Mouse (Mus musculus) forelimb bud, embryonic 11.5 days (tissue): ENCODE measurements around the gene Ror2.
"Not testable (repeated sequence)": the region's sequence is repeated elsewhere in the genome, so short reads cannot be mapped to it uniquely, and the experiment has no call there.

Source experiments
- DNase-seq: peaks from one replicate; pipeline ENCODE4 v3.0.0-alpha.2; 2012; ENCODE audit warnings: low read depth, low spot score

Gene Ror2

DNA sequence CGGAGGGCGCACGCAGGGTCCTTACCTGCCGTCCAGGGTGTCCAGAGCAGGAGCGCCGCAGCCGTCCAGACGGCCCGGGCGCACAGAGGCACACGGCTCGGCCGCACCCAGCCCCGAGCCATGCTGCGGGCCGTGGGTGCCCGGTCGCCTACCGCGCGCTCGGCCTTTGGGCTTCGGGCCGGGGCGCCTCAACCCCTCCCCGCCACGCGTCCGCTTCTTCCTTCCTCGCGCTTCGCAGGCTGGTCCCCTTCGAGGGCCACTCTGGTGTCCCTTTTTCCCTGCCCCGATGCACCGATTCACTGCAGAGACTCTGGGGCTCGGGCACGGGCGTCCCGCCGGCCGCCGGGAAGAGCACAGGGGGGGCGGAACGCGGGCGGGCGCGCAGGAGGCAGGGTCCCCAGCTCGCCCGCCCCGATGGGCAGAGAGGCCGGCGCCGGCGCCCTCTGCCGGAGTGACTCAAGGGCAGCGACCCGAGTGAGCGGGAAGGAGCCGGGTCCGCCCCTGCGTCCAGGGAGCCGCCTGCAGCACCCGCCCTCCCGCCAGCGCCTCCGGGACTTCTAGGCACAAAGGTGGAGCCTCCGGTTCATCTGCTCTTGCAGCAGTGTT lies at the start of gene Ror2:
Gene Ror2 (minus strand): TSS at position 369 of the 606 bp plus-strand sequence.
- DNase-seq = peak; percentile 76

DNA sequence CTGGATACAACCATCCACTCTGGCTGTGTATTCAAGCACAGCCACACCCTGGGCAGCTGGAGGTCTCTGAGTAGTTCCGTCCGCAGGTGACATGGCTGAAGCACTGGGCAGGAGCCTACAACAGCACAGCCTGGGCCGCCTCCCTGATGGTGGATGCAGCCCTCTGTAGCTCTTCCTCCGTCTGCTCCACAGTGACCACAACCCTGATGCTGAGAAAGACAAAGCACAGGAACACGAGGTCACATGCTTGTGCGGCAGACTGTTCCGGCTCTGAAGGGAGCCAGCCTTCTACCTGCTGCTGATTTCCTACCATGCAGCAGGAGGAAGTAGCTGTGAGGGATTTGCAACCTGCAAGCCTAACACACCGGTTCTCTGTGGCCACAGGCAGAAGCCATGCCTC lies 47.8 kb upstream of the Ror2 start:
- no peak for DNase-seq

DNA sequence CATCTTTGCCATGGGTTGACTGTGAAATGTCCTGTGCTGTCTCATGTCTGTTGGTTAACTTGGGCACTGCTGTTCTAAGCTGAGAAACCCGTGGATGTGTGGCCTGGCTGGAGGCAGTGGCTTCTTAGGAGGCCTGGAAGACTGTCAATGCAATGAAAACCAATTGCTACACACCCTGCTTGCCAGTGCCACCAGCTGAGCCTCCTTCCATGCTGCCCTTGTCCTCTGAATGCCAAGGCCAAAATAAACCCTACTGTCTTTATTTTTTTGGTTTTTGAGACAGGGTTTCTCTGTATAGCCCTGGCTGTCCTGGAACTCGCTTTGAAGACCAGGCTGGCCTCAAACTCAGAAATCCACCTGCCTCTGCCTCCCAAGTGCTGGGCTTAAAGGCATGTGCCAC lies 44.3 kb upstream of the Ror2 start:
- DNase-seq = no peak

DNA sequence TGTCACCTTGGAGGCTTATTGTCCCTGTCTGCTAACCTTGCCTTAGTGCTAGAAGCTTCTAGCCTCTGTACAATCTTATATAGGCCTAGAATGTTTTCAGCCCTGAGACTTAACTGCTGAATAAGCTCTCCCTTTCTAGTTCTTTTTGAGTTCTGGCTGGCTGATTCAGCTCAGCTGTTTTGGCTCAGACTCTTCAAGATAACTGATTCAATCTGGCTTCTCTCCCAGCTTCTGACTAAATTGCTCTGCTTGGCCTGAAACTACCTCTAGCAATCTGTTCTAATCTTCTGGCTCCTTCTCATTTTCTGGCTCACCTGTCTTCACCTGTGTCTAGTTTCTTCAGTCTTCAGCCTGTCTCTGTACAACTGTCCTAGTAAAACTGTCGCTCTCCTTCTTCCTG lies 39.6 kb upstream of the Ror2 start:
- DNase-seq = no peak

DNA sequence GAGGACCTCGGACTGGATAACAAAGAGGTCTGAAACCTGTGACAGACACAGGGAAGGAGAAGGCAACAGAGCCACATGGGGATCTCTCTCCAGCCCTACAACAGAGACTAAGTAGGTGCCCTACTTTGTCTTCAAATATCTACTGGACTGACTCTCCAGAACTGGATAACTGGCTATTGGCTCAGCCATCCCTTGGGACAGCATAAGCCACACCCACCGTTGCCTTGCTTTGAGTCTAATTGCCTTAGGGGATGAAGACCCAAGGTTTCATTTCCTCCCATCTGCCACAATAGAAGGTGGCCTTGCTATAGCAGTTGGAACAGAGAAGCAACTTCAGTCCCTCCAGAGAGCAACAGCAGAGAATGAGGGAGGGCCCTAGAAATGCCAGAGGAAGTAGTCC lies 37.7 kb upstream of the Ror2 start:
- DNase-seq = no peak

DNA sequence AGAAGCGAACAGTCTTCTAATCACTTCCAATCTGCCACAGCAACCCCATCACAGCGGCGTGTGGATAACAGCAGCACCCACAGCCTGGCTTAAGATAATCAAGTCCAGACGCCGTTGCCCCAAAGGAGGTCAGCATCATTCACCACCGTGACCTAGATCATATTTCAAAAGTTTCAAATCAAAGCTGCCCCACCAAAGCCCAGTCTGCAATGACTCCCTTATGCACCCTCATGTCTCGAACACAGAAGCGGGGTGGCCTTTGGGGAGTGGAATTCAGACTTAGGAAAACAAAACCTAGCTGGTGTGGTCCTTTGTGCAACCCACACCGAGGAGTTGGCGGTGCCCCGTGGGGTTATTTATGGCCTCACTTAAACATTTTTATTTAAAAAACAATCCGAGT lies 35.0 kb upstream of the Ror2 start:
- DNase-seq = peak; percentile 76

DNA sequence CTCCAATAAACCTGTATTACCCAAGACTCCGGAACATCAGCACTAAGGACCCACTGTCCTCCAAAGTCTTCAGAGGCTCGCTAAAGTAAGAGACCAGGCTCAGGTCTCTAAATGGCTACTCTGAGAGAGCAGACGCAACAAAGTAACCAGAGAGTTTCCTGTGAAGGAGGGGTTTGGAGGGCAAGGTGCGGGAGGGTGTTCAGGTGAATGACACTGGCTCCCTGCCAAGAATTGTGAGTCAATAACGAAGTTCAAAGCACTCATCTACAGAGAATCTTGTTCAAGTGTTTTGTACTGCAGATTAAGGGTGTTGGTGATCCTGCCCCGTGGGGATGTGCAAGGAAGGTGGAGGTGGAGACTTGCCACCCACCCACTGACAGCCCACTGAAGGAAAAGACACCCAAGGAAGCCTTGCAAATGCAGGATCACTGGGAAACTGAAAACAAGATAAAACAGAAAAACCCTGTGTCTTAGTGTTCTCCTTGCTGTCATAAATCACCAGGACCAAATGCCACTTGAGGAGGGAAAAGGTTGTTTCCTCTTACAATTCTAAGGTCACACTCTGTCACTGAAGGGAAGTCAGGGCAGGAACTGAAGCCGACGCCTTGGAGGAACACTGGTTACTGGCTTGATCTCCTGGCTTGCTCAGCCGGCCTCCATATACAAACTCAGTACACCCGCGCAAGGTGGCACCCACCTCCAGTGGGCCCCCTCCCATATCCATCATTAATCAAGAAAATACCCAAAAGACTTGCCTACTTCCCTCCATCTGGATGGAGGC lies 30.8 kb upstream of the Ror2 start:
- DNase-seq = no peak

DNA sequence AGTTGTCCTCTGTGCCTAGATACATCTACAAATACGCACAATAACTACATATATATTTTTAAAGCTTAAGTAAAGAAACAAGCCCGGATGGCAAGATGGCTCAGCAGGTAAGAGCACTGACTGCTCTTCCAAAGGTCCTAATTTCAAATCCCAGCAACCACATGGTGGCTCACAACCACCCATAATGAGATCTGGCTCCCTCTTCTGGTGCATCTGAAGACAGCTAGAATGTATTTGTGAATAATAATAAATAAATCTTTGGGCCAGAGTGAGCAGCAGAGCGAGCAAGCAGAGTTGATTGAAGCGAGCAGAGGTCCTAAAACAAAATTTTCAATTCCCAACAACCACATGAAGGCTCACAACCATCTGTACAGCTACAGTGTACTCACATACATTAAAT lies 29.8 kb upstream of the Ror2 start:
- DNase-seq = not testable (repeated sequence)

DNA sequence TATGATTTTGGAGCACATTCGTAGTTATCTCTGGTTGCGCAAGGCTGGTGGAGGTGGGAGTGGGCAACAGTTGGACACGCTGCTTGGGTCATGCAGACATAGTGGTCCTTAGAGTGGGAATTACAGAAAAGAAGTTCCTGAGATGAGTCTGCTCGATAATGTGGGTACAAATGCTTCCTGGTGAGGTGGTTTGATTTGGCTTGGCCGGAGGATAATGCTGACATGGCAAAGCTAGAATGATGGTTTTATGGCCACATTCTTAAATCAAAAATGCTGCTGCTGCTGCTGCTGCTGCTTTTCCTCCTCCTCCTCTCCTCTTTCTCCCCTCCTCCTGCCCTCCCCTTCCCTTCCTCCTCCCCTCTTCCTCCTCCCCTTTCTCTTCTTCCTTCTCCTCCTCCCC lies 24.5 kb upstream of the Ror2 start:
- no peak for DNase-seq

DNA sequence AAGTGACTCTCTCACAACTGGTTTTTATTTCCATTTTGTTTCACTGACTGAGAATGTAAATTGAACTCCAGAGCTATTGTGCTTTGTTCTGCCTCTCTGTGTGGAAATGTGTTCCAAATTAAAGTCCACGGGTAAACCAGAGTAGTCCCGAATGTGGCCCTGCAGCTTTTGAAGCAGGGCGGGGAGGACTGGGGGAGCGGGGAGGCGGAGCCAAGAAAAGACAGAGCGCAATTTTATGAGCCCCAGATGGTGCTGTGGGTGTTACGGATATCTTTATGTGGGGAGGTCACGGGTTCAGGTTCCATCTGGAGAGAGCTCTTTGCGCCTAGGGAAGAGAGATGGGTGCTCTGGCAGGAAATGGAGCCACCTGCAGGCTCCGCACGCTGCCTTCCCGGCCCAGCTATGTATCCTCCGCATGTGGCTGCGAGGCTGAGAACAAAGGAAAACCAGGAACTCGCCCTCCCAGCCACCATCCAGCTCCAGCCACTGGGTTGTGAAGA lies 23.8 kb upstream of the Ror2 start:
- peak; percentile 96 for DNase-seq

DNA sequence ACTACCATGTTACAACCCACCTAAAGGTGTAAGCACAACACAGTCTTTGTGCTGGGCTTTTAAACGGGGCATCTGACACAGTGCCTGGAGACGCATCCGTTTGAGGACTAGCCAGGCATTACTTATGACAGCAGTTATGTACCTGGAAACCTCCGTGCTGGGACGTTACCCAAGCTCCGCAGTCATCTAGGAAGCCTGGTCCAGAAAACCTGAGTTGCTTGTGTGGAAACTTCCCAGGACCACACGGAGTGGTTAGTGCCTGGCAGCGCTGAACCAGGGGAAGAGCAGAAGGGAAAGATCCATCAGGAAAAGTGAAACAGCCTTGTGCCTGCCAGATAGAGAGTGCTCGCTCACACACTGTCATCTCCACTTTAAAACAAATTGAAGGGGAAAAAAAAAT lies 23.2 kb upstream of the Ror2 start:
- DNase-seq = peak; percentile 49

DNA sequence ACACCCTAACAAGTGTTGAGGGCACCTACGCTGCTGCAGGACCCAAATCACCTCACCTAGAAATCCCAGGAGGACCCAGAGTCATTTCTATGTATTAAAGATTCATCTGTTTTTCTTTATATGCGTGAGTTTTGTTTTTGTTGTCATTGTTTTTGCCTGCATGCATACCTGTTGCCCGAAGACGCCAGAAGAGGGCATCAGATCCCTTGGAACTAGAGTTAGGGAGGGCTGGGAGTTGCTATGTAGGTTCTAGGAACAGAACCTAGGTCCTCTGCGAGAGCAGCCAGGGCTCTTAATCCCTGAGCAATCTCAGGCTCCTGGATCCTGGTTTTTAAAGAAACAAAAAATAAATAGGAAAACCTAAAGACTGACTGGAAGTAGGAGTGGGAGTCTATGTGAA lies 20.9 kb upstream of the Ror2 start:
- no peak for DNase-seq

DNA sequence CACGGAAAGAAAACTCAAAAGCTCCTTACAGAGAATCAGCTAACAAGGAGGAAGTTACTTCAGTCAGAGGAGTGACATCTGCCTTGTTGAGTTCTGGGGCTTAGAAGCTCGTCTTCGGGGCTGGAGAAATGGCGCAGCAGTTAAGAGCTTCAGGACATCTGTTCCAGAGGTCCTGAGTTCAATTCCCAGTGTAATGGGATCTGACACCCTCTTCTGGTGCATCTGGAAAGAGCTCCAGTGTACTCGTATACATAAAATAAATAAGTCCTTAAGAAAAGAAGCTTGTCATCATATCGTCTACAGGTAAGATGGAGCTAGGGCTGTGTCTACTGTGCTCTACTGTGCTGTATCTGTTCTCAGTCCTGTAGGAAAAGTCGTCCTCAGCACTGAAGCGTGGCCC lies 19.3 kb upstream of the Ror2 start:
- DNase-seq = no peak

DNA sequence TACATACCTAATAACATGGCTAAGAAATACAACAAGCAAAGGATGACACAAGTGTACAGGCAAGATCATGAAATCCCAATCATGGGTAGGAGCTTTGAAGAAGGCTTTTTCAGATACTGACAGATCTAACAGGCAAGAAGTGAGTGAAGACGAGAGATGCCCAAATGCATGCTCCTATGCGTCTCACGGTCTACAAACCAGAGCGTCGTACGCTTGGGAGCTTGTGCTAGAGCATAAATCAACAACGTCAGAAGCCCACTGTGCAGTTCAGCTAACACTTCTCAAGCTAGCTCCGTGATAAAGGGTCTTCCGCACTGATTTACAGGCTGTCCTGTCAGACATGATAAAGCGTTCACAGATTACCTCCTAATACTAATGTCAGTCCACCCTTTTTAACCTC lies 16.8 kb upstream of the Ror2 start:
- no peak for DNase-seq

DNA sequence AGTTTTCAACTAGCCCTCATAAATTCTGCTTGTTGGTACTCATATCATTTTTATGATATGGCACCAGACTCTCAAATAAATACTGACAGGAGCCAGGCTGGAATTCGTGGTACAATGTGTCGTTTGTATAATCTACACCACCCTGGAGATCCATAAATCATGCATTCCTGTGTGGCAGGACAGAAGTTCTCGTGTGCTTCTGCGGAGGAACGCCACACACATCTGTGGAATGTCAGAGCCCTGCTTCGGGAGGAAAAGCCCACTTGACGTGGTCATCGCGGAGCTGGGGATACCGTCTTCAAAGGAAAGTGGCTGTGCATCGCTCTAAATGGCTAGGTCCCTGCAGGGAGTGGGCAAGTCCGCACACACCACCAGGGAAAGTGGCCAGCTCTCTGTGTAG lies 7.1 kb upstream of the Ror2 start:
- DNase-seq = peak; percentile 86

DNA sequence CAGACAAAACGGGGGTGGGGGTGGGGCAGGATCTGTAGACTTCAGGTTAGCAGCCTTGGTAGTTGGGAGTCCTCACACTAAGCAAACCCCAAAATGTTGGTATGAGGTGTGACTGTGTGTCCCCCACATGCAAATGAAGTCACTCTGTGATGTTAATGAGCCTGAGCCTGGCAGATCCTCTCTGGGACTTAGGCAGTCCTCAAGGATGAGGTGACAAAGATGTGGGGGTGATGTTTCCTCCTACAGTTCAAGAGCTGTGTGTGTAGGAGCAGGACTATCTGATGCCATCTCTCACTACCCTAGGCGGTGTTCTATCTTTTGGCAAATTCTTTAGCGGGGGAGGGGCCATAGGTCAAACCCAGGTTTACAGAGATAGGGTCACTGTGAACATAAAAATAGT lies 6.3 kb upstream of the Ror2 start:
- no peak for DNase-seq

DNA sequence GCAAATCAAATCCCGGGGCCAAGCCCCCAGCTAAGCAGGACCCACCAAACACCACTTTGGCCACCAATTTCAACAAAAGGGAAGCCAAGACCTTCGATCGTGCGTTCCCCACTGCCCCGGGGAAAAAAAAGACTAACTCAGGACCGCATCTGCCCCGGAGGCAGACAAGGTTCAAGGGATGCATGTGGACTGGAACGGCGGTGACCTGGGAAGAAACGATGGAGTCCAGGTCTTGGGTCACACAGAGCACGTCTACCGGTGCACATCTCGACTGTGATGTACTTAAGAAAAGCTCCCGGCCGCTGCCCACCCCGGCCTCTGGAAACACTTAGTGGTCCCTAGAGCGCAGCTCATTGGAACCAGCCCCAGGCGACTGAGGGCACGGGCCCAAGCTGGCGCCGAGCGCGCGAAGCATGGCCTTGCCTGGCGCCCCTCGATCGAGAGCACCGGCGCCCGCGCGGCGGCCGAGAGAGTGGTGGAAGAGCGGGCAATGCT lies 616 bp downstream of the Ror2 start:
- DNase-seq = peak; percentile 58

DNA sequence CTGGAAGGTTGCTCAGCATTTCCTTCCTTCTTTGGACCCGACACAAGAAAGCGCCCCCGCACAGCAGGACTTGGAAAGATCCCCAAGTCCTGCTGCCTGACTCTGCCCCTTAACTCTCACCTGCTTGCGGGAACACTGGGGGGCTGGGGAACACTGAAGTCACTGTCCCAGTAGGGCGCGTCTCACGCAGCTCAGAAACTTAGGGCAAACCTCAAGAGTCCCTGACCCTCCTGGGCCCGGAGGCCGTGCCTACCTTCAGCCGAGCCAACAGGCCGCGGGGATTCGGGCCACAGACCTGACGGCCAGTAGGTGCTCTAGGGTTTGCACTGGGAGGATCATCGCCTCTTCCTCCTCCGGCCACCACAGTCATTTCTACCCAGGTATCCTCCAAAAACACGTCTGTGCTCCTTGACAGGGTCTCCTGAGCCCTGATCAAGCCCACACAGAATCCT lies 1.2 kb downstream of the Ror2 start:
- DNase-seq = no peak

DNA sequence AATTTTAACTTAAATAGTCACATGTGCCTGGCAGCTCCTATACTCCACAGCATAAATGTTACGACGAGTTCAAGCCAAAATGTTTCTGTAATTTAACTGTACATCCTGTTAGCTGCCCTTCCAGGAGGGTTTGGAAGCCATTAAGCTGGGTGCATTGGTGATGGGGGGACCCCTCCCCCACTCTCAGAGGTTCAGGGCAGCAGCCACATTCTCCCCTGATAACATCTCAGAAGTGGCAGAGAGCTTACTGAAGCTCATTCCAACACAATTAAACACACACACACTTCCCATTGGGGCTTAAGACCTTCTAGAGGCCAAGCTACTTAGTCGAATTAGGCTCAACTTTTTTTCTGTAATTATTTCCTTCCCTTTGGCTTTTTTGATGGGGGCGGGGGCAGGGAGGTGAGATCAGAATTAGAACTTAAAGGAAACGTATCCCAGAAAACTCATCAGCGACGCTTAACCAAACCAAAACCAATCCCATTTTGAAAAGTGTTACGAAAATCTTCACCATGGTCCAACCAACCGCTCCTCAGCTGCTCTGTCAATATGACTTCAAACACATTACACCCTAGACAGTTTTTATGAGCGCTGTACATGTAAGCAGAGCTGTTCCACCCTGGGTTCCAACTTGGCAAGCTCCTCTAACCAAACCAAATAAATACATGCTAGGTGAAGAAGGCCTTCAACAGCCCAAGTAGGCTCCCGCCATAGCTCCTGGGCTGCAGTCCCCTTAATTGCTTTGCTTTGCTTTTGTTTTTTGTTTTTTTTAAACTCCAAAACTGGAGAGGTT lies 4.1 kb downstream of the Ror2 start:
- peak; percentile 37 for DNase-seq

DNA sequence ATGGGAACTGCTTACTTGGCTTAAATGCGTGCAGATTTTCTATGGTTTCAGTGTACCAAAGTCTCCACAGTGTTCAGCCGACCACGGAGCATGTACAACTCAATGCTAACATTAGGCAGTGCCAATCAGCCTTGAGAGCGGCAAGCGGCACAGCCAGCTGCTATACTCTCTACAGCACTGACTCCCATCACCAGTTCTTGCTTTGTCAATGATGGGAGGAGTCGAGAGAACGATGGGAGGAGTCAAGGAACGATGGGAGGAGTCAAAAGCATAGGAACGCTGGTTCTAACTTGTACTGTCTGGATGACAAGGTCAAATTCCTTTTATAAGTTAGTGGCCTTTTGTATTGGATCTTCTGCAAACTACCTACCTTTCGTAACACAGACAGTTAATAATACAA lies 7.0 kb downstream of the Ror2 start:
- DNase-seq = no peak

DNA sequence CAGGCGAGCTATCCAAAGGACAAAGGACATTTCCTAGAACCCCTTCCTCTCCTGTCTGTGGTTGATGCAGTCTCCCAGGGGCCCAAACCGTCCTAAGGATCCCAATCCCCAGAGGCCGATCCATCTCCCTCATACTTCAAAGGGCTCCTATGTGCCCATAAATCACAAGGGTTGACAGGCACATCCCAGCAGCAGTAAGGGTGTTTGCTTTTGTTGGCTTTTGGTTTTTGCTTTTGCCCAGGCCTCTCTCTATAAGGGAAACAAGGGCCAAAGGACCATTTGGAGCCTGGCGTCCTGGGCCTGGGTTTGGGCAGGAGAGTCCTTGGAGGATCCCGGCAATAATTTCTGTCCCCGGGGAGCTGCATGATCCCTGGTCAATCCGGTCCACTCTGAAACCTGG lies 9.5 kb downstream of the Ror2 start:
- no peak for DNase-seq

DNA sequence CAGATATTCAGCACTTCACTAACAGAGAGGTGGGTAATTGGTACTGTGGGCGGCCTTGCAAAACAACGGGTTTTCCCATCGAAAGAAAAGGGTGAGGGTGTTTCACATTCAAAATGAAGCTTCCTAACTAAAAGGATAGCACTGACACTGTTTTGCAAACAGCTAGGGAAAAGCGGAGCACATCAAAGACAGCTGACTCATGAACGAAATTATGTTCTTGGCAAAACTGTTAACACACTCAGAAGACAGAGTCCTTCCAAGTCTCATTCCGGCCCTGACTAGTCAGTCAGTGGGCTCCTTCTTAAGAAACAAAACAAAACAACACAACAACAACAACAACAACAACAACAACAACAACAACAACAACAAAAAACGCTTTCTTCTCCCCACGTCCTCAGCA lies 10.1 kb downstream of the Ror2 start:
- no peak for DNase-seq
